Mouse (Mus musculus) midbrain, embryonic 13.5 days (tissue): ENCODE measurements around the gene Gm8677. TPM values are rescaled to one million over a fixed set of nuclear protein-coding genes. Genes with fewer than 3 reads are reported as not detected.
"Not testable (repeated sequence)": the region's sequence is repeated elsewhere in the genome, so short reads cannot be mapped to it uniquely, and the experiment has no call there.

Source experiments
- ATAC-seq: fragments of 200-750 bp; cut with Nextera tagmentation; 2 replicates; pipeline ENCODE4 v1.8.0; 2017; ENCODE audit warnings: mild to moderate bottlenecking, moderate TSS enrichment, moderate library complexity
- H3K27ac ChIP-seq: fragments of 300-500 bp; sonication (generic); 2 replicates; pipeline ENCODE4 v1.5.1; 2015; ENCODE audit warnings: inconsistent platforms, mild to moderate bottlenecking, moderate library complexity
- H3K27me3 ChIP-seq: fragments of 300-500 bp; sonication (generic); 2 replicates; pipeline ENCODE4 v1.6.1; 2015; ENCODE audit warnings: mild to moderate bottlenecking, inconsistent platforms
- H3K36me3 ChIP-seq: fragments of 300-500 bp; sonication (generic); 2 replicates; pipeline ENCODE4 v1.6.1; 2015; ENCODE audit warnings: mild to moderate bottlenecking, inconsistent platforms
- H3K4me1 ChIP-seq: fragments of 300-500 bp; sonication (generic); replicated peaks from 2 replicates; pipeline ENCODE4 v1.6.1; 2015; ENCODE audit warnings: inconsistent platforms
- H3K4me2 ChIP-seq: fragments of 300-500 bp; sonication (generic); replicated peaks from 2 replicates; pipeline ENCODE4 v1.6.1; 2015; ENCODE audit warnings: moderate library complexity, mild to moderate bottlenecking, inconsistent platforms
- H3K4me3 ChIP-seq: fragments of 300-500 bp; sonication (generic); replicated peaks from 2 replicates; pipeline ENCODE4 v1.5.1; 2015; ENCODE audit warnings: mild to moderate bottlenecking, inconsistent platforms
- H3K9ac ChIP-seq: fragments of 300-500 bp; sonication (generic); replicated peaks from 2 replicates; pipeline ENCODE4 v1.6.1; 2015; ENCODE audit warnings: mild to moderate bottlenecking, inconsistent platforms
- H3K9me3 ChIP-seq: fragments of 300-500 bp; sonication (generic); 2 replicates; pipeline ENCODE4 v1.6.1; 2016; ENCODE audit warnings: mild to moderate bottlenecking, inconsistent platforms
- WGBS: fragments of 180-500 bp; shearing (Covaris S2); methylation state at CpG from one replicate; pipeline ENCODE4 v1.1.7; 2015; 5-methylcytosine and 5-hydroxymethylcytosine counted together
- polyA plus RNA-seq: library from polyadenylated mRNA; unstranded; fragments of >200 nt; fragmentation: Nextera tagmentation; extraction: Ambion mirVana; gene quantifications from 2 replicates; pipeline ENCODE4 v1.2.1, GENCODE M21; 2015

Gene Gm8677
- not detected in 2 replicates for polyA plus RNA-seq

DNA sequence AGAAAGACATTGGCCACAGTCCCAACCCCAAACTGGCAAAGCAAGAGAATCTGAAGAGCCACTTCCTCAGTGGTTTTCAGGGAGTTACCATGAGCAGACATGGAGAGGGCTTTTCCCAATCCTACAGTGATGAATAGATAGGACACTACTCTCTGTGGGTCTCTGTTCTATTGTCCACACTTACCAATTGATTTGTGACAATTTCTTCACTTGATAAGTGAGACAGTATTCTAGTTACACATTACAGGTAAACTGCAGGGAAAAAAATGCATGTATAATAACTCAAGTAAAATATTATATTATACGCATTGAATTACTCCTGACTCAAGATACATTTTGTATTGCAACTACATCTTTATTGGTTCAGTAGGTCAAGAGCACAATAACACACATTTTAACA, at the start of gene Gm8677:
TSS of gene Gm8677 (minus strand) at position 101 of the 400 bp plus-strand sequence.
- H3K9me3 ChIP-seq, H3K4me2 ChIP-seq, H3K27me3 ChIP-seq, H3K27ac ChIP-seq, H3K36me3 ChIP-seq, H3K9ac ChIP-seq, H3K4me3 ChIP-seq, ATAC-seq, H3K4me1 ChIP-seq: not testable (repeated sequence)
- no CpG with 5 or more reads among the region's 1 CpGs for WGBS

DNA sequence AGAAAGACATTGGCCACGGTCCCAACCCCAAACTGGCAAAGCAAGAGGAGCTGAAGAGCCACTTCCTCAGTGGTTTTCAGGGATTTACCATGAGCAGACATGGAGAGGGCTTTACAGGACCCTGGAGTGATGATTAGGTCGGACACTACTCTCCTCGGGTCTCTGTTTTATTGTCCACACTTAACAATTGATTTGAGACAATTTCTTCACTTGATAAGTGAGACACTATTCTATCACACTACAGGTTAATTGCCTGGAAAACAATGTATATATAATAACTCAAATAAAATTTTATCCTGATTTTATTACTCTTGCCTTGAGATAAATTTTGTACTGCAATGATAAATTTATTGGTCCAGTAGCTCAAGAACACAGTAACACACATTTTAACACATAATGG, 30.6 kb upstream of the Gm8677 start, which contains the start of gene Gm4201:
TSS of gene Gm4201 (minus strand) at position 101 of the 400 bp plus-strand sequence.
- not testable (repeated sequence) for H3K27me3 ChIP-seq, H3K9me3 ChIP-seq, H3K36me3 ChIP-seq, H3K4me2 ChIP-seq, ATAC-seq, H3K4me3 ChIP-seq, H3K9ac ChIP-seq, H3K27ac ChIP-seq, H3K4me1 ChIP-seq
- no CpG with 5 or more reads among the region's 3 CpGs for WGBS

DNA sequence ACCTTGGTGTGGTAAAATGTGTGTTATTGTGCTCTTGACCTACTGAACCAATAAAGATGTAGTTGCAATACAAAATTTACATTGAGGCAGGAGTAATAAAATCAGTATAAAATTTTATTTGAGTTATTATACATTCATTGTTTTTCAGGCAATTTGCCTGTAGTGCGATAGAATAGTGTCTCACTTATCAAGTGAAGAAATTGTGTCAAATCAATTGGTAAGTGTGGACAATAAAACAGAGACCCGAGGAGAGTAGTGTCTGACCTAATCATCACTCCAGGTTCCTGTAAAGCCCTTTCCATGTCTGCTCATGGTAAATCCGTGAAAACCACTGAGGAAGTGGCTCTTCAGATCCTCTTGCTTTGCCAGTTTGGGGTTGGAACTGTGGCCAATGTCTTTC, 12.0 kb downstream of the Gm8677 start, which contains the start of gene Vmn1r152:
TSS of gene Vmn1r152 (plus strand) at position 301 of the 400 bp plus-strand sequence.
- WGBS, result no CpG with 5 or more reads among the region's 3 CpGs

DNA sequence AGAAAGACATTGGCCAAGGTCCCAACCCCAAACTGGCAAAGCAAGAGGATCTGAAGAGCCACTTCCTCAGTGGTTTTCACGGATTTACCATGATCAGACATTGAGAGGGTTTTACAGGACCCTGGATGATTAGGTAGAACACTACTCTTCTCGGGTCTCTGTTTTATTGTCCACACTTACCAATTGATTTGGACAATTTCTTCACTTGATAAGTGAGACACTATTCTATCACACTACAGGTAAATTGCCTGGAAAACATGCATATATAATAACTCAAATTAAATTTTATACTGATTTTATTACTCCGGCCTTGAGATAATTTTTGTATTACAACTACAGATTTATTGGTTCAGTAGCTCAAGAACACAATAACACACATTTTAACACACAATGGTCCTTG, 35.1 kb downstream of the Gm8677 start, which contains the start of gene Vmn1r151:
TSS of gene Vmn1r151 (minus strand) at position 101 of the 400 bp plus-strand sequence.
- H3K4me1 ChIP-seq, H3K27ac ChIP-seq, ATAC-seq, H3K9ac ChIP-seq, H3K4me3 ChIP-seq, H3K36me3 ChIP-seq, H3K9me3 ChIP-seq, H3K27me3 ChIP-seq, H3K4me2 ChIP-seq: not testable (repeated sequence)
- 35% methylated on average over 2 of the region's 3 CpGs for WGBS

More for the DNA sequence above, 12.0 kb downstream of the Gm8677 start, which contains the start of gene Vmn1r152:
- H3K27me3 ChIP-seq, H3K9ac ChIP-seq, ATAC-seq, H3K4me1 ChIP-seq, H3K27ac ChIP-seq, H3K9me3 ChIP-seq, H3K4me2 ChIP-seq, H3K36me3 ChIP-seq, H3K4me3 ChIP-seq: not testable (repeated sequence)

Other genes with a start within 250 kb of the Gm8677 start
- not detected in 2 replicates for gene Gm4187, start 205.2 kb downstream of the Gm8677 start, polyA plus RNA-seq
- not detected in 2 replicates for gene Gm8660, start 163.8 kb downstream of the Gm8677 start, polyA plus RNA-seq
- not detected in 2 replicates for gene Vmn1r148, start 121.3 kb downstream of the Gm8677 start, polyA plus RNA-seq
- gene Vmn1r149, start 96.7 kb downstream of the Gm8677 start, polyA plus RNA-seq, result not detected in 2 replicates
- not detected in 2 replicates for gene Gm10665, start 70.8 kb downstream of the Gm8677 start, polyA plus RNA-seq
- not detected in 2 replicates for gene Vmn1r151, start 35.2 kb downstream of the Gm8677 start, polyA plus RNA-seq
- not detected in 2 replicates for gene Vmn1r152, start 11.9 kb downstream of the Gm8677 start, polyA plus RNA-seq
- gene Gm4201, start 30.5 kb upstream of the Gm8677 start, polyA plus RNA-seq, result not detected in 2 replicates
- gene Gm4565, start 53.2 kb upstream of the Gm8677 start, polyA plus RNA-seq, result not detected in 2 replicates
- not detected in 2 replicates for gene Vmn1r155, start 123.1 kb upstream of the Gm8677 start, polyA plus RNA-seq
- not detected in 2 replicates for gene Gm8693, start 157.4 kb upstream of the Gm8677 start, polyA plus RNA-seq
- gene Gm4567, start 184.8 kb upstream of the Gm8677 start, polyA plus RNA-seq, result not detected in 2 replicates
- not detected in 2 replicates for gene Vmn1r157, start 226.8 kb upstream of the Gm8677 start, polyA plus RNA-seq